Mouse (Mus musculus): Measurements from ENCODE around the gene Olfr1463. TPM values are rescaled to one million over a fixed set of nuclear protein-coding genes. Genes with fewer than 3 reads are reported as not detected.

The Olfr1463 gene
- total RNA-seq (2023), result not detected

DNA sequence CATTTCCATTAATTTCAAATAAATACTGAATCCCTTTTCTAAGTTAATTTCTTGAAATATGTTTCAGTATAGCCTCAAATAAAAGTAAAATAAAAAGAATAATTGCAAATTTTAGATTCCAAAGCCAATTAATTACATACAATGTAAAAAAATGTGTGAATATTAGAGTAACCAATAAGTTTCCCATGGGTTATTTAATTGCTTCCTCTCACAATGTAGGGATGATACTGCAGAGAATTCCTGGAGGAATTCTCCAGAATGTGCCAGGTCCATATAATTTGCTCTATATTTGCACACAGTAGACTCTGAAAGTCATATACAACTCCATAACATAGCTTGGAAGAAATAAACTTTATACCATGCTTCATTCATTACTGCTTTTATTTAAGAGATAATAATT lies at the start of gene Olfr1463:
Olfr1463 (plus strand) TSS at position 301 of the 400 bp plus-strand sequence.

DNA sequence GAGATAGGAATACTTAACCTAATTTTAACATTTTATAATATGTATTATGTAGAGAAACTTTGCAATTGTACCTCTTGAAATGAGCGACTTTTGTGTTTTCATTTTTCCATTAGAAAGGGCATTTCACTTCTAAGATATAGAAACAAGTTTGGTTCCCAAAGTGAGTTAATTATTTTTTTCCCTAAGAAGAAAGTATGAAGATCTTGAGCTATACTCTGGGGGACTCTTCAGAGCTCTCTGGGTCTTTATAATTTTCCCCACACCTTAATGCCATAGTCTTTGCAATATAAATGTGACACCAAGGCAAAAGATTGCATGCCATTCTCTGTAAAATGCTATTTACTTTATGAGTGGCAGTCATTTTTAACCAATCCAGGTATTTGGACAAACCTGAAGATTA lies 45.7 kb upstream of the Olfr1463 start, which contains the start of gene Olfr1462:
Olfr1462 (plus strand) TSS at position 301 of the 400 bp plus-strand sequence.

Other genes starting within 250 kb of the Olfr1463 start
- gene Olfr1451, start 236.3 kb upstream of the Olfr1463 start, total RNA-seq (2023), result not detected
- not detected for gene Olfr1453, start 203.0 kb upstream of the Olfr1463 start, total RNA-seq (2023)
- gene Olfr1454, start 170.7 kb upstream of the Olfr1463 start, total RNA-seq (2023), result not detected
- not detected for gene Olfr1457, start 133.4 kb upstream of the Olfr1463 start, total RNA-seq (2023)
- gene Olfr1458, start 124.6 kb upstream of the Olfr1463 start, total RNA-seq (2023), result not detected
- under 1 TPM in 1 of 2 experiments, not detected in 1; 0.12 TPM for gene Olfr1459, start 81.8 kb upstream of the Olfr1463 start, total RNA-seq (2023)
- not detected for gene Olfr1461, start 68.3 kb upstream of the Olfr1463 start, total RNA-seq (2023)
- not detected for gene Olfr1462, start 45.6 kb upstream of the Olfr1463 start, total RNA-seq (2023)
- not detected for gene Olfr1465, start 84.2 kb downstream of the Olfr1463 start, total RNA-seq (2023)
- not detected for gene Olfr1466, start 107.5 kb downstream of the Olfr1463 start, total RNA-seq (2023)
- gene Olfr1467, start 130.9 kb downstream of the Olfr1463 start, total RNA-seq (2023), result not detected
- gene Olfr1469, start 176.5 kb downstream of the Olfr1463 start, total RNA-seq (2023), result not detected
- not detected for gene Olfr1471, start 212.1 kb downstream of the Olfr1463 start, total RNA-seq (2023)
- not detected for gene Olfr1472, start 224.8 kb downstream of the Olfr1463 start, total RNA-seq (2023)
- not detected for gene Olfr1474, start 238.2 kb downstream of the Olfr1463 start, total RNA-seq (2023)
- not detected for gene Olfr1475, start 248.9 kb downstream of the Olfr1463 start, total RNA-seq (2023)

Data from T-cell, adult 66 days (primary cell).